Mouse (Mus musculus) brain, embryonic 14.5 days (tissue): ENCODE data around the gene Gbp8. TPM values are rescaled to one million over a fixed set of nuclear protein-coding genes. Genes with fewer than 3 reads are reported as not detected.
"Not testable (repeated sequence)": the region's sequence is repeated elsewhere in the genome, so short reads cannot be mapped to it uniquely, and the experiment has no call there.

ENCODE experiments used
- DNase-seq: peaks from one replicate; pipeline ENCODE4 v3.0.0-alpha.2; 2011; ENCODE audit warnings: low read depth
- CTCF ChIP-seq: fragments of 200-500 bp; IDR thresholded peaks from 2 replicates; pipeline ENCODE4 v1.5.1; 2012; ENCODE audit warnings: inconsistent platforms, mild to moderate bottlenecking, moderate library complexity, borderline replicate concordance; ENCODE audit not compliant: insufficient read depth, insufficient read length; ENCODE audit errors: extremely low read depth
- POLR2A ChIP-seq: fragments of 200-500 bp; IDR thresholded peaks from 2 replicates; pipeline ENCODE4 v1.6.1; 2012; ENCODE audit warnings: mild to moderate bottlenecking, inconsistent platforms, borderline replicate concordance; ENCODE audit not compliant: poor library complexity, insufficient read depth, insufficient read length, severe bottlenecking; ENCODE audit errors: extremely low read depth
- polyA plus RNA-seq: library from polyadenylated mRNA; depleted of rRNA; stranded (reverse); fragments of >200 nt; gene quantifications from 2 replicates; pipeline ENCODE4 v1.2.3, GENCODE M21; 2012

The Gbp8 gene
- polyA plus RNA-seq, 1 experiment: 1.1 TPM

GRCm38 (mm10) chr5:105081900-105082299 lies 57.4 kb downstream of the Gbp8 start:
- TF ChIP-seq CTCF (no peak), POLR2A (no peak)
- no peak for DNase-seq

- DNase-seq: not testable (repeated sequence)
Observed at GRCm38 (mm10) chr5:105068356-105068755, 71.0 kb downstream of the Gbp8 start.

GRCm38 (mm10) chr5:105064443-105064842 lies 74.9 kb downstream of the Gbp8 start:
- DNase-seq: not testable (repeated sequence)

- DNase-seq: no peak
- TF ChIP-seq POLR2A (no peak), CTCF (no peak)
Observed at GRCm38 (mm10) chr5:105063321-105063720, 76.0 kb downstream of the Gbp8 start.

GRCm38 (mm10) chr5:105062403-105062802 lies 76.9 kb downstream of the Gbp8 start:
- not testable (repeated sequence) for DNase-seq

- TF ChIP-seq CTCF (no peak), POLR2A (no peak)
- no peak for DNase-seq
Observed at GRCm38 (mm10) chr5:105060224-105060623, 79.1 kb downstream of the Gbp8 start.

GRCm38 (mm10) chr5:105055279-105055678 lies 84.1 kb downstream of the Gbp8 start:
- DNase-seq: peak; percentile 29
- TF ChIP-seq POLR2A: no peak
- no peak for TF ChIP-seq CTCF

- DNase-seq: peak; percentile 0
Observed at GRCm38 (mm10) chr5:105053471-105054169, 85.7 kb downstream of the Gbp8 start.

- no peak for DNase-seq
- TF ChIP-seq CTCF: no peak
- no peak for TF ChIP-seq POLR2A
Observed at GRCm38 (mm10) chr5:105032362-105032761, 107.0 kb downstream of the Gbp8 start.

- DNase-seq: no peak
- no peak for TF ChIP-seq CTCF
- no peak for TF ChIP-seq POLR2A
Observed at GRCm38 (mm10) chr5:105012551-105012950, 126.8 kb downstream of the Gbp8 start.

GRCm38 (mm10) chr5:105011570-105011969 lies 127.8 kb downstream of the Gbp8 start:
- no peak for TF ChIP-seq CTCF
- no peak for TF ChIP-seq POLR2A
- DNase-seq: no peak

GRCm38 (mm10) chr5:105010376-105010775 lies 129.0 kb downstream of the Gbp8 start:
- DNase-seq: no peak
- no peak for TF ChIP-seq CTCF
- no peak for TF ChIP-seq POLR2A

- TF ChIP-seq CTCF (no peak), POLR2A (no peak)
- DNase-seq: no peak
Observed at GRCm38 (mm10) chr5:104989411-104989810, 149.9 kb downstream of the Gbp8 start.
